Mouse (Mus musculus): ENCODE data around the gene Phactr2. TPM values are rescaled to one million over a fixed set of nuclear protein-coding genes. Genes with fewer than 3 reads are reported as not detected.

Phactr2 gene
- total RNA-seq, 2 experiments from 2014 or later, result 32.1 to 39.0 TPM

DNA sequence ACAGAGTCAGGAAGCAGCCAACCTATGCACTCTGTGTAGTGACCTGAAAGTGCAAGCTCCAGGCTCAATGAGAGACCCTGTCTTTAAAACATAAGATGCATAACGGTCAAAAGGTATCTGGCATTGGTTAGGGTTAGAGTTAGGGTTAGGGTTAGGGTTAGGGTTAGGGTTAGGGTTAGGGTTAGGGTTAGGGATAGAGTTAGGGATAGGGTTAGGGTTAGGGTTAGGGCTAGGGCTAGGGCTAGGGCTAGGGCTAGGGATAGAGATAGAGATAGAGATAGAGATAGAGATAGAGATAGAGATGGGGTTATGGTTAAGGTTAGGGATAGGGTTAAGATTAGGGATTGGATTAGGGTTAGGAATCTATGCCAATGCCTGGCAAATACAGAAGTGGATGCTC is 72.2 kb downstream of the Phactr2 start:
- DNase-seq, result no peak

DNA sequence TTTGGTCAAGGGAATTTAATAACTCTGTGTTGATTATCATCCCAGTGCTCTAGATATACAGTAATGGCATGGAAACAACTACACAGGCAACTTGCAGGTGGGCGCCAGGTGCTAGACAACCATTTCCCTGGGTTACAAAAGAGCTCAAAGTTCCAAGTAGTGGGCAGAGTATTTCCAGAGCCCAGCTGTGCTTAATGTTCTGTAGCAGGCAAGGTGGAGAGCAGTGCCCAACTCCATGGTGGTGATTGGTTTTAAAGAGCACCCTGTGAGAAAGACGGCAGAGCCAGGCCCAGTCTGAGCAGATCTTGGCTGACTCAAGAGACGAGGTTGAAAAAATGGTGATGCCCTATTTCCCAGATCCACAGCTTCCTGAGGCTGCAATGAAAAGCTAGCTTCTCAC is 78.5 kb downstream of the Phactr2 start:
- no peak for DNase-seq

DNA sequence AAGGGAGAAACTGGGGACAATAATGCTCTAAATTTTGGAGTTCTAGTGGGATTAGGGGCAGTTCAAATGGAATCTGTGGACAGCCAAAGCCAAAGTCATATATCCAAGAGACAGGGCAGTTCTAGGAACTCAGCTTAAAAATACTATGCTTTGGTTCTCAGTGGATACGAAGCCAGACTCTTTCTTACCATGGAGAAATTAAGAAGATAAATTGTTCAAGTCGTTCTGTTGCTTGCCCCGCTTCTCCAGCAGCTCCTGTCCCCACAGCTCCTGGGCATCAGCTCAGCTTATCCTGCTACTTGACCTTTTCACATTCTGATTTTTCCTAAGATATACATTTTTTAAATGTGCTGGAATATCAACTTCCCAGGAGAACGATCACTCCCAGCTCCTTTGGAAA is 80.2 kb downstream of the Phactr2 start:
- DNase-seq, result no peak

DNA sequence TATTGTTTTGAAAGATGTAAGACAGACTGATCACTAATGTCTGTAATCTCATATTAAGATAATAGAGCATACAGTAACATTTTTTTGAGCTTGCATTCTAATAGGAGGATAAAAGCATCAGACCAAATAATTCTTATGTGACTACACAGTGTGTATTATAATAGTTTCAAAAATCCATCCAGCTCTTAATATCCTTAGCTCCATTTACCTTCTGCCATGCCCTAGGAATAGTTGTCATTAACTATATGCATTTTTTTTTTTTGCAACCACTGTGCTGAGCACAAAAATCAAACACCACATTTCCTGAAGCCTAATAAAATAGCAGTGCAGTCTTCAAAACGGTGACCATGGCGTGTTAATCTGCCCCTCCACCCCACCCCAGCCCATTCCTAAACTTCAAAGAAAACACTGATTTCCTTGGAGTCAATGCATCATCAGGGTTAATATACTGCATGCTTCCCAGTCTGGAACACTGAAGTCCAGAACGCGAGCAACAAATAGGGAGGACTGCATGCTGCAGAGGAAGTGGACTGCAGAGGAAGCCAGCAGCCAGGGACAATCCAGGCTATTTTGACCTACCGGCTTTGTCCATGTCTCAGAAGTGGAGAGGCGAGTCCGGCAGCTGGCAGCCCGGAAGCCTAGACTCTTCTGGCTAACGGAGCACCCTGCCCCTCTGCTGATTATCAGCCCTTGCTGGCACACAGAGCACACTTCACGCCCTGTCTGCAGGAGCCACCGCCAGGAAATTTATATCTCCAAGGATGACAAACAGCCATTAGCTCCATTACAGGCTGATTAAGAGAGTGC is 85.9 kb downstream of the Phactr2 start:
- DNase-seq, result peak; percentile 37

DNA sequence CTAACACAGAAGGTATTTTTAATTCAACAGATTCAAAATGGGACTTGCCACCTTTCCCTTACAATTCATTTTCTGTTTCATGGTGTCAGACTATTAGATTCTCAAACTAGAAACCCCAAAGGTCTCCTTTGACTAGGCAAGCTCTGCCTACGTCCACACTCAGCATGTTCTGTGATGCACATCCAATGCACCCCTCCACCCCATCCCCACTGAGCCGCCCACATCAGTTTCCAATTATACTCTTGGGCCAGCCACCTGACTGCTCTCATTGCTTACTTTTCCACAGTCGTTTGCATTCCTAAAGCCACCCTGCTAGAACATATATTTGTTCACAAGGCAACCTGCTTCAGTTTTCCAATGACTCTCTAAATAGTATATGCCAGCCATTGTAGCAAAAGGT is 89.3 kb downstream of the Phactr2 start:
- no peak for DNase-seq

DNA sequence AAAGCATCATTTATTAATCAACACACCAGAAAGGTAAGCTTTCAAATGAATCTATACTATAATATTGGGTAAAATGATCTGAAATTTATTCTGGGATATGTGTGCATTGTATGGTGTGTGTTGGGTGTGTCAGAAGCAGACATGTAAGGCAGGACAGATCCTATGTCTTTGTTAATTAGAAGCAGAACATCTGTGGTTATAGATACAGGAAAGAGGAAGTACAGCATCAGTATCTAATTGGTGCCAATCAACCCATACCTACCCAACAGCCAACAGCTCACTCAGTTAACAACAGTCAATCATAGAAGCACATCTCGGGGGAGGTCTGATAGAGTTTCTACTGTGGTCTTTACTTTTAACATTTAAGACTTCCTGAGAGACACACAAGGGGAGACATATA is 96.3 kb downstream of the Phactr2 start:
- no peak for DNase-seq

DNA sequence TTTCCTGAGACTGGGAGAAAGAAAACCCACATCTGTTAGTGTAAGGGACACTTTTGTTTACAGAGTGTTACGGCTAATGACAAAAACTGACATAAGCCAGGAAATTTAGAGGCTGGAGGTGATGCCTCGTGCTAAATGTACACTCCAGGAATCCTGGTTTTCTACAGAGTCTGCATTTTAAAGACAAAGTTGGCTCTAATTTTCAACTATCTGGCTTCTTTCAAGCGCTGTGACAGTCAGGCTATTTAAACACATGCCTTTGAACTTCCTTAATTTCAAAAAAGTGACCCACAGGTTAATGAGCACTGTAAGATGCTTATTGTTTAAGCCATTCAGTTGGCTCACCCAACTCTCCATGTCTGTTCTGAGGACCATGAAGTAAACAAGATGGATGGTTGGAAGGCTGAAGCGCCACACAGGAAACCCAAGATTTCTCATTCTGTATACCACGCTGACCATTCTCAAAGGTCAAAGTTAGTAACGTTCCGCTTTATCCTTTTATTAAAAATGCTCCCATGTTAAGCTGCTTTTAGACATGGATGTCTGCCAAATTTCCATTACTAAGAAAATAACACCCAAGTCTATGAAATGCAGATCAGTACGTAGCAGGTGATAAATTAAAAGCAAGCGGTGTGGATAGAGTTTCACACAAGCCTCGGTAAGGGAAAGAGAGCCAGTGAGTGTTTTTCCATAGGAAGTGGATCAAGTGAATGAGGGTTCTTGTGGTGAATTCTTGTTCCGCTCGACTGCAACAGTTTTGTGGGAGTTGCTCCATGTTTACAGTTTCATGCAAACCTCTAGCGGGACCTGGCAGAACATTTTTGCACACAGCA is 97.6 kb downstream of the Phactr2 start:
- DNase-seq, result no peak

DNA sequence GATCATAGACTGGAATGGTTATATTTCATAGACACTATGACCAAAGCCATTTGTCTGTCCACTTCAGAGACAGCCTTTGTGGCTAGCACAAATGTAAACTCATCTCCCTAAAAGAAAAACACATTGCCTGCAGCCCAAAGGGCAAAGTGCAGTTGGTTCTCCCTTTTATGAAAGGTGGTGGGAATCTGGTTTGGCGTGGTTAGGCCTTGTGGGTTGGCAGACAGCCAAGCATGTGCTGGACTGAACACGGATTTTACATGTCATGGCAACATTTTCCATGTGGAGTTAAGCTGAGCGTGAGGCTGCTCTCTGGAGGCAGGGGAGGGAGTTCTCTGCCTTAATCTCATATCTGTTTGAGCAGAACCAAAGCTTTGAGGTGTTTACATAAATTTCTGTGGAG is 98.4 kb downstream of the Phactr2 start:
- DNase-seq, result peak; percentile 5

DNA sequence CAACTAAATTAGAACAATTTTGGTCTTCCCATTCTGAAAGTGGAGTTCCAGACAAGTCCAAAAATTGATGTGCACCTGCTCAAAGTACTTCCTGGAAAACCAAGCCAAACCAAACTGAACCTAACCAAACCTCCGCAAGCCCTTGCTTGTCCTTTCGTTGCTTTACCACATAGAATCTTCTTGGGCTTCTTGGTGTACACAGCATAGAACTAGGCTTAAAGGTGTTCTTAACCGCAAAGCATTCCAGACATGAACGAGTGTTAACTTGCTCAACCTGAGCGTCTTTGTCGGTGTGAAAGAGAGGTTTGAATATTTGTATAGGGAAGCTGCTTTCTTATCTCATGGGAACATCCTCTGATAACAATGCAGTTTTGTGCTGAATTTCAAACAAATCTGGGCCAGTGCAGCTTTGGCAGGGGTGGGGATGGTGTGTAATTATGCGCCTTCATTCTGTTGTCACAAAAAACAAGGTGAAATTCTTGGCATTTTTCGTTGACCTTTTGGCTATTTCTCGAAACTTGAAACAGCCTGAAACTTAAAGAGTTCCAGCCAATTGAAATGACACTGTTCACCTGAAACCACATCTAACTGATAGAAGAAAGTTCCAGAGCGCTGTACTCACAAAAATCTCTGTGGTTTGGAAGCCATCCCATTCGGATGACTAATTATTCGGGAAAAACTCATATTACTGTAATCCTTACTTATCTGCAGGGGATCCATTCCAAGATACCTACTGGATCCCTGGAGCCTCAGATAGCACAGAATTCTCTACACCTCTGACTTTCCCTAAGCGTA is 104.4 kb downstream of the Phactr2 start:
- no peak for DNase-seq

DNA sequence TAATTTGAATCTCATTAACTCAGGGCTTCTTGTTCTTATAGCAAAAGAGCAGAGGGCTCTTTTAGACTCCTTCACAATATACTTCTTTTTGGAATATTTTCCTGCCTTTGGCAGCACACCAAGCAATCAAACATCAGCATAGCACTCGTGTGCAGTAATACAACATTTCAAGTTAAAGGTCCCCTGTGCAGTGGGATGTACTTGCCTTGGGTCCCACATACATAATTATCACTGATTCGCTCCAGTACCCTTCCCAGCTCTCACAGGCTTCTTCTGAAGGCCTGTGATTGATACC is 110.0 kb downstream of the Phactr2 start:
- no peak for DNase-seq

DNA sequence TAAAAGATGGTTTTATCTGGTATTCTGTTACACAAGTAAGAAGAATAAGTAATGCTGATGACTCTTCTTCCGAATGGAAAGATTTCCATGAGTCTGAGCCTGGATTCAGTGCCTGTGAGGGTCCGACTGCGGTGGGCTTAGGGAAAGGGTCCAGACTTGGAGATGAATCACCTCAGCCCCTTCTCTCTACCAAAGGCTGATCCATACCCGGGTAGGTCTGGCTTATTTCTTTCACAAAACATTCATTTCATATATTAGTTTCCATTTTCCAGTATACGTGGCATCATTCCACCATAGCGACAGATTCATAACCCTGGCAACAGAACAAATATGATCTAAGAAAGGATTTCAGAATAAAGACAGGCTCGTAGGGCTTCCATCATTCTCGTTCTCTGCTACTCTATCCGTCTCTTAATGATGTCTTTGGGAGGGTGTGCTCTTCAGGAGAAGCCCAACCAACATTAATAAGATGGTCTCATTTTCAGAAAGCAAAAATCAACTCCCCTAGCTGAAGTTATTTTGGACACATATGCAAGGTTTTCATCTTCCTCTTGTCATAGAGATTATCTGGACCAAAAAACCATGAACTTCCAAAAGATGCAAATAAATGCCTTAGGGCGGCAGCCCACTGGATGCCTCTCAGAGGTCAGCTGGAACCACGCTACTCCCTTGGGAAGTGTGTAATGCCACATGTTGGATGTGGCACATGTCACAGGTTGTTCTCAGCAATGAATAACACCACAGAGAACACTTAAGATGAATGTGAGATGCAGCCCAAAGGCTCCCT is 110.5 kb downstream of the Phactr2 start:
- no peak for DNase-seq

DNA sequence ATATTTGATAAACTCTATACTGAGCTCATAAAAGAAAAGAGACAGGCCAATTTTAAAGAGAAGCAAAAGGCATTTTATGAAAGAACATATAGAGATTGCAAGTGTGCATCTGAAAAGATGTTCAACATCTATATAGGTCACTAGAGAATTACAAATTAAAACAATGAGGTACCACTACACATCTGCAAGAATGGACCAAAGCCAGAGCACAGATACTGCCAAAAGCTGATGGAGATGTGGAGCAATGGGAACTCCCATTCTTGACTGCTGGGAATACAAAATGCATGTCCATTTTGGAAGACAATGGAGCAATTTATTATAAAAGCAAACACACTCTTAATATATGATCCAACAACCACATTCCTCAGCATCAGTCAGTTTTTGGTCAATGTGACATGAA is 113.3 kb downstream of the Phactr2 start:
- no peak for DNase-seq

DNA sequence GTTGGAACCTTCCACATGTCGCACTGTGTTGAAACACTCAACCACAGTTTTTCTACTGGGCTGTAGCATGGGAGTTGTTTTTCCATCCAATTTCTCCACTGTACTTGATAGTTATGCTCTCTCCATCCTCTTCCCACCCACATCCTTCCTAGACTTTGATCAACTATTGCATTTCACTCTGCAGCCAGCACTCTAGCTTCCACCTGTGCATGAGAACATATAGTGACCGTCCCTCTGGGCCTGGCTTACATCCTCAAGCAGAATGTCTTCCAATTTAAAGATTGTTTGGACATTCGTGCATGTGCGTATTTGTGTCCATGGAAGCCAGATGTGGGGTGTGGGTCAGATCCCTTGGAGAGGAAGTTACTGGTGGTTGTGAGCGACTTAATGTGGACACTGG is 114.4 kb downstream of the Phactr2 start:
- DNase-seq, result no peak

DNA sequence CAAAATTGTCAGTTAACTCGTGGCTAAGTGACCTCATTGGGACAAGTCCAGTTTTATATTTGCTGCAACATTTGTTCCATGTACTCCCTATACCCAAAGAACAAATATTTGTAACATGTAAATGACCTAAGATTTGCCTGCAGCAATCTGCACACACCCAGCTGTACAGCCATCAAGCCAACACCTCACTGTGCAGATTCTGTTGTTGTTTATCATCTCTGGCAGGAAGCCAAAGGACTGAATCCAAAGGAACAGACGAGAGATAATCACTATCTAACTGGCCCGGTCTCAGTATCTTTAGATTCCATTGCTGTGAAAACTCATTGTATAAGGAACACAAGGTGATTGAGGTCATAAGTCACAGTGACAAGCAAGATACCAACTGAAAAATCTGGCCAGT is 115.5 kb downstream of the Phactr2 start:
- DNase-seq, result no peak

DNA sequence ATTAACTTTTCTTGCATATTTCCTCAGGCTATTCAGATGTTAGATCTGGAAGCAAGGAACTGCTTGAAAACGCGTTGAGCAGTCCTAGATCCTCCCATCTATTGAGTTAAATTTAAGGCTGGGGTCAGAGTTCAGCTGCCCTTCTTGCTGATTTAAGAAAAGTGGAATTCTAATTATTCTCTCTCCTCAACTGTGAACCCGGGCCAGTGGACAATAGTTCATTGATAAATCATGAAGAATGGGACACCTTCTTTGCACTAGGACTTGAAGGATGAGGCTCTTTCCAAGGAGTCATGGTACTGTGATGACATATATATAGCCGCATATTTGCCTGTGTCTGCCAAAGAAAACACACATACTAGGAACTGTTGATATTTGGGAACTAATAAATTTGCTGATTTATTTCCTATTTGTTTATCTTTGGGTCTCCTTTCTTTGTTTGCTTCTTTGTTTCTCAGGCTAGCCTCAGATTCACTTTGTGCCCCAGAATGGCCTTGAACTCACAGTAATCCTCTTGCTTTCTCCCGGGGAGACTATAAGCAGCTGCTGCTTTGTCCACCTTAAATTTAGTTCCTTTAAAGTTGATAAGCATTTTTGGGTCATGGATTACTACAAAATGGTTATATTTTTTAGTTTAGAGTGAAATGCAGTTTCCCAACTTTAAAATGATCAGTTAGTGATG is 127.5 kb downstream of the Phactr2 start:
- DNase-seq, result no peak

DNA sequence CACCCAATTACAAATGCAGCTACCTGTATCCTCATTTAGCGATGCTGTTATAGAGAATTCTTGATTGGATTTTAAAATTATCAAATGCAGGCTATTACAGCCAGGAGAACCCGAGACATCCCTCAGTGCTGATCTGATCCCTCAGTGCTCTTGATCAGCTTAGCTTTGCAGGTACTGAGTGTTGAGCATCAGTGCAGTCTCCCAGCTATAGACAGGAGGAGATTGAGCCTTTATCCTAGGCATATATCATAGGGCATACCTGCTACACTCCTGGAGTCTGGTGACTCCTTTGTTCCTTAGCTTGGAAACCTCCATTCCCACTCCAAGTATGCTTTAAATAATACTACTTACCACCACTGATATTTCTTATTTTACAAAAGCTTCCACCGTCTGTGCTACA is 133.6 kb downstream of the Phactr2 start:
- DNase-seq, result no peak

DNA sequence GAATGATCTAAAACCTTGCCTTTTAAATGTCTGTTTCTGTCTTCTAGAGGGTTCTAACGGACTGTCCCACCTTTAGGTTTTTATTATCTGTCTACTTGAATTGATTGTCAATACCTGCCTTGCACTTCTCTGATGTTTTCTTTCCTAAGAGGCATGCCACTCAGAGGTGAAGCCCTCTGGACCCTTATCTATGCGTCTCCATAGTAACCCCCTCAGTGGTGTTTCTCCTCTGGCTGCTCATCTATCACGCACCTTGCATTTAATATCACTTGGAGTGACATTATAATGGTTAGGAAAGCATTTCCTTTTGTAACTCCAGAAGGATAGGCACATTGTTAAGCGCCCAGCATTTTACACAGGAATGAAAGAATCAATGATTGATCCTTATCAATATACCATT is 137.2 kb downstream of the Phactr2 start:
- no peak for DNase-seq

DNA sequence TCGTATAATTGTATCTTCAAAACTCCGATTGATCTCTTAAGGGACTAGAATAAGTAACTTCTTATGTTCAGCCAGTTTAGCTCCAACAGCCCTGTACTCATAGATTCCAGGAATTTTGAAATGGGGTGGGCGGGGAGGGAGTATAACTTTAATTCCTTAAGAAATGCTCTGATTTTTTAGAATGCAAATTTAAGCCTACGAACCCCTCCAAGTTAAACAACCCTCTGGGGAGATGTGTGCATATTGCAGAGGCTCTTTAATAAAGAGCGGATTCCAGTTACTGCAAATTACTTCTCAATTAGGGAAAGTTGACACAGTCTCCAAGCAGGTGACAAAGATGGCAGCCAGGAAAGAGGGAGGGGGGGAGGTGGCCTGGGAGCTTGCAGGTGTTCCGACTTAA is 138.4 kb downstream of the Phactr2 start:
- DNase-seq, result no peak

DNA sequence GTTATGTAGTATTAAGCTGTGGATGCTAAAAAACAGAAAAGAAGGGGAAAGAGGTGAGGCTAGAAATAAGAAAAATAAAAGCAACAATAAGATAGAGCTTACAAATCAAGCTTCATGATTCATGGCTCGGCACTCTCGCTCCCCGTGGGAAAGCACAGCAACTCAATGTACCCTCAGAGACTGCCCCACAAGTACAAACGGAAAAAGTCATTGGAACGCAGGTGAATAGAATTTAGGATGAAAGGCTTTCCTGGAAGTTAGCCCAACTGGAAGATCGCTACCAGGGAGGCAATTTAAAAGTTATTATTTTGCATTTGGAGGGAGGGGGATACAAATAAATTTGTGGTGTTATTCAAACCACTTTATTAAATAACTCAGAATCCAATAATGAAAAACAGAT is 138.9 kb downstream of the Phactr2 start:
- DNase-seq, result no peak

DNA sequence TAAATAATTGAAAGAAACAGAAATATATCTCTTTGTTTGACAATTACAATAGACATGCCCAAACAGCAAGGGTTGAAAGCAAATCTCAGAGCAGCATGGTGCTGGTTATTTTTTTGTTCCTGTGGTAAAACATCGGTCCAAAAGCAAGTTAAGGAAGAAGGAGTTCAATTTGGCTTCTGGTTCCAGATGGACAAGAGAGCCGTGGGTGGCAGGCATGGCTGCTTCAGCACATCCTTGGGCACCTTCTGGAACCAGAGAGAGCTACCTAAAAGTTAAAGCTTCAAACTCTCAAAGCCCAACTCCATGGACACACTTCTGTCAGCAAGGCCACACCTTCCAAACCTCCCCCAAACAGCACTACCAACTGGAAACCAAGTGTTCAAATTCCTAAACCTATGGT is 140.4 kb downstream of the Phactr2 start:
- no peak for DNase-seq

DNA sequence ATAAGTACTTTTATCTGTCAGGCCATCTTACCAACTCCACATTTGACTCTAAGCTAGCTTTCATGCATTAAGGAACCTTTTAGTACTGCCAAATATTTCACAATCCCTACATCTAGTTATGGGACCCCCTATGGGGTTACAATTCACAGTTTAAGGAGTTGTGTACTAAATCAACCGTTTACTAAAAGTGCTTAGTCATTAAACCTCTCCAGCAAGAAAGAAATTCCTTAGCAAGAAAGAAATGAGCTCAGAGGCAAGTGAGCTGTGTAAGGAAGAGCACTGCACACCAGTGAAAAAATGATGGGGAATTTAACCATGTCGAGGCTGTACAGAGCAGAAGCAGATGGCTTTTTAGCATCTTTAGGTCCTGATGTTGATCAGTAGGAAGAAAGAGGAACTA is 141.2 kb downstream of the Phactr2 start:
- no peak for DNase-seq
